Mouse (Mus musculus) effector memory CD4-positive, alpha-beta T cell, adult 5 months (primary cell): ENCODE measurements around the gene Med26. TPM values are rescaled to one million over a fixed set of nuclear protein-coding genes. Genes with fewer than 3 reads are reported as not detected.

Experiments used
- polyA plus RNA-seq: library from polyadenylated mRNA; unstranded; fragments of 100-300 nt; shearing (Covaris generic); gene quantifications from one replicate; pipeline ENCODE4 v1.2.1, GENCODE M21; 2017

Gene Med26
- polyA plus RNA-seq = 21.1 TPM

GRCm38 (mm10) chr8:72547802-72548643 lies at the start of gene Med26:
Gene Med26 (minus strand): TSS chr8:72548270.

DNA sequence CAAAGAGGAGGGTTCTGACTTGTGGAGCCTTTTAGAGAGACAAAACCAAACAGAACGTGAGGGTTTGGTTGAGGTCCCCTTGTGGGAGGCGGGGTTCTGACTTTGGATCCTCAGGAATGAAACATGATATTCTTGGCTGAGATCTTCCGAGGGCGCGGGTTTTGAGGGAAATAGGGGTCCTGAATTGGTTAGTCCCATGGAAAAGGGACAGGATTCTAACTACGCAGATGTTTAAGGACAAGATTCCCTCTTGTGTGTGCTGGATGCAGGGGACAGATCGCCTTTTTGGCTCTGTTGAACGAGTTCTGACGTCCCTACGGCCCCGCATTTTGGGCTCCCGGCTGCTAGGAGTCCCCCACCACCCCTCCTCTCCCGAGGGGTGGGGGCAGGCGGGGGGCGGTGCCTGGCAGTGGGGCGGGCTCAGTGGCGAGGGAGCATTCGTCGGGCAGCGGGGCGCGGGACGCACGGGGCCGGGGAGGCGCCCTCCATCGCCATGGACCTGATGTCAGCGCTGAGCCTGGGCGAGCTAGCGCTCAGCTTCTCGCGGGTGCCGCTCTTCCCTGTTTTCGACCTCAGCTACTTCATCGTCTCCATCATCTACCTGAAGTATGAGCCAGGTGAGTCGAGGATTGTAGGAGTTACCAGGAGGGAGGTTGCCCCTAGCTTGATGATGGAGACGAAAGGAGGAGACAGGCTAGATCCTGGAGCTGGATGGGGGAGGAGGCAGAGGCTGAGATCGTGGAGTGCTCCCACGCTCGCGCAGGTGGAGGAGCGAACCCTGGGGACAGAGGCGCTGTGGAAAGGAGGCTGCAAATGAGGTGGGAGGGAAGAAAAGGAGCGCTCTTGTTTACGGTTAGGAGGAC lies 23.8 kb upstream of the Med26 start, which contains the start of gene Tmem38a:
TSS of gene Tmem38a (plus strand) at position 445 of the 863 bp plus-strand sequence.

DNA sequence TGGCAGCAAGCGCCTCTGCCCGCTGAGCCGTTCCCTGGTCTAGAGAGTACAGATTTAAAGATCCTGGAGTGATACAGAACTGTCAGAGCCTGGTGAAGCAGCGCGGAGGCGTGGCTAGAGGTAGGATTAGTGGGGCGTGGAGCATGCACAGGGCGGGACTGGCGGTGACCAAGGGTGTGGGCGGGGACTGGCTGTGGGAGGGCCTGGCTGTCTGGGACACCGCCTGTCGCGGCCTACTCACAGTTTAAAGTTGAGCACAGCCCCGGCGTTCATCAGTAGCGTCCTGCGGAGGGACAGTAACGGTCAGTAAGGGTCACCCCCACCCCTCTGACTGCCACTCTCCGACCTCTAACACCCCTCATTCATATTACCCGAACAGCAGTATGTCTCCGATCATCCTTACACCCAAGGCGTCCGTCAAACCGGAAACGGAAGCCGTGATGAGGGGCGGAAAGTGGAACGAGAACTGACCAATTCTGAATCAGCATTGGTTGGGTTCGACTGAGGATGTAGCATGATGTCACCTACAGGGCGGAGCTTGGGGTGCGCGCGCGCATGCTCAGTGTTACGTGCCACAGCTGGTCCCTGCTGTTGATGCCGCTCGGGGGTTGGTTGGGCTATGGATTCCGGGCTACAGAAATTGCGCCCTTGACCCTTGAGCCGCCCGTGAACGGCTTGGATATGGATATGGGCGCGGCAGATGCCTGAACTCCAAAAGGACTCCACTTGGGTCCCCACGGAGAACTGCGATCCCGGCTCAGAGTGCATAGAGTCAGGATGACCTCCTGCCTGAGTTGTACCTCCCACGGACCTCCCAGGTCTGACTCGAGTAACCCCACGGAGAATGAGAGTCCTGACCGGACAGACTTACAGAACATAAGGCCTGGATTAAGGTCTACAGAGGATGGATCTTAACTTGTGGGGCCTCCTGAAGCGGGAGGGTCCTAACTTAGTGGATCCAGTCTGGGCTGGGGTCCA lies 22.9 kb upstream of the Med26 start, which contains the start of gene Smim7:
TSS of gene Smim7 (minus strand) at position 456 of the 978 bp plus-strand sequence.

DNA sequence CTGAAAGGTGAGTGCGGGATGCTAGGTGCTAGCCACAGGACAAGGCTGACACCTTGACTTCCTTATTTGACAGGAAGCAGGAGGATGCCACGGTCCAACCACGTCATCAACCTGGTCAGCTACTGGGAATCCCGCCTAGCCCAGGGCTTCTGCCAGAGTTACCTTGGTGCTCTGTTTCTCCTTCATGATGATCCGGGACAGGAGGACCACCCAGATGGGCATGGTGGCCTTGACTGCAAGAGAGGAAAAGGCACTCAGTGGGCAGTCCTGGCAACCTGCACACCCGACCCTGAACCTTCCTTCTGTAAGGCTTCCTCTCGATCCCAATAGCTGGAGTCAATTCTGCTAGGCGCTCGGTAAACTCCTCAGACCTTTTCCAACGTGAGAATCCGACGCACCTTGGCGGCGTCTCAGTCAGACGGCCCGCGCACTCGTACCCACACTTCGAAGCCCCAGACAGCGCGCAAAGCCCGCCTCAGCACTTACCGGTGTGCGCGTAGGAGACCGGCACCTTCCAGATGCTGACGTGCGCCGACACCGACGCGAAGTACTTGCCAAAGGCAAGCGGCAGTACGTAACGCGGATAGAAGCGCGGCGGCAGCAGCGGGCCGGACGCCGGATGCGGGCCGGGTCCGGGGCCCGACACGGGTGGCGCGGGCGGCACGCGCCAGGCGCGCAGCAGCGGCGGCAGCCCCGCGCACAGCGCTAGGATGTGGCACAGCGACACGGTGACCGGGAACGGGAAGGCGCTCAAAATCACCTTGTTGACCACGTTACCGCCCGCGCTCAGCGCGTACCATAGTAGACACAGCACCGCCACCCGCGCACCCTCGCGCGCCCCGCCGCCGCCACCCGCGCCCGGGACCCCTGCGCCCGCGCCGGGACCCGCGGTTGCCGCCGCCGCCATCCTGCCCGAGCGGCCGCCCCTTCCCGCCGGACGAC lies 56.1 kb downstream of the Med26 start, which contains the start of gene Slc35e1:
TSS of gene Slc35e1 (minus strand) at position 935 of the 942 bp plus-strand sequence.

DNA sequence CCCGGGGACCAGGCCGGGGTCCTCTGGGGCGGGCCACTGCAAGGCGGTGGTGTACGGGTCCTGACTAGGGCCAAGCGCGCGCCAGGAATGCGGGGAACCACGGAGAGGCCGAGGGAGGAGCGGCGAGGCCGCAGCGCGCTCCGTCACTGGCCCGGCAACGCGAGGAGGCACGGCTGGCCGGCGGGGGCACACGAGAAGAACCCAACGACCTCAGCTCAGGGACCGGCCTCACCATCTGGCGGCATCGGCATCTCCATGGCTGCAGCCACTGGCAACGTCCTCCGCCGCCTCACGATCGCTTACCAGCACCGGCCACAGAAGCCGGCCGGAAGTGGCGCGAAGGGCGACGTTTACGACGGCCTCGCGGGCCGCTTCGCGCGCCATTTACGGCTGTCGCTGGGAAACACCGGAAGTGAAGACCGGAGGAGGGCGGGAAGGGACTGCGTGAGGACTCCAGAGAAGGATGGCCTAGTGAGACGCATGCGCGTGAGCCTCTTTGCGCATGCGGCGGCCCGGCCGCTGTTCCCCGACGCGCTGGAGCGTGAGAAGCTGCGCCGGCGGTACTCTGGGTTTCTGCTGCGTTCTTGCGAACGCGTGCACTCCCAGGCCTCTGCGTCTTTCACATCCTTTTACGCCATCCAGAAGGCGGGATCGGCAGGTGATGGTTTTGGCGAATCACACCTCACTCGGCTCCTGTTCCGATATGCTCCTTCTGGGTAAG lies 73.1 kb downstream of the Med26 start, which contains the start of gene Cherp:
TSS of gene Cherp (minus strand) at position 401 of the 721 bp plus-strand sequence.

Other genes with a start within 250 kb of the Med26 start
- gene Gm10282, start 243.0 kb downstream of the Med26 start, polyA plus RNA-seq = 2.4 TPM
- gene Klf2, start 229.2 kb downstream of the Med26 start, polyA plus RNA-seq = 1,004 TPM
- gene Eps15l1, start 126.8 kb downstream of the Med26 start, polyA plus RNA-seq = 40.9 TPM
- gene Calr3, start 104.4 kb downstream of the Med26 start, polyA plus RNA-seq = 0.97 TPM
- gene 1700030K09Rik, start 104.4 kb downstream of the Med26 start, polyA plus RNA-seq = 4.4 TPM
- gene Cherp, start 73.0 kb downstream of the Med26 start, polyA plus RNA-seq = 86.9 TPM
- gene Slc35e1, start 55.7 kb downstream of the Med26 start, polyA plus RNA-seq = 156 TPM
- 71.3 TPM for gene Smim7, start 22.8 kb upstream of the Med26 start, polyA plus RNA-seq
- 1.8 TPM for gene Tmem38a, start 23.8 kb upstream of the Med26 start, polyA plus RNA-seq
- gene Nwd1, start 98.4 kb upstream of the Med26 start, polyA plus RNA-seq = 0.12 TPM
- gene Sin3b, start 175.0 kb upstream of the Med26 start, polyA plus RNA-seq = 184 TPM
- 2.0 TPM for gene F2rl3, start 213.6 kb upstream of the Med26 start, polyA plus RNA-seq